Mouse (Mus musculus) midbrain, embryonic 14.5 days (tissue): ENCODE data around the gene Ubr2. TPM values are rescaled to one million over a fixed set of nuclear protein-coding genes. Genes with fewer than 3 reads are reported as not detected.

Experiments used
- ATAC-seq: fragments of 200-750 bp; cut with Nextera tagmentation; 2 replicates; pipeline ENCODE4 v1.8.0; 2017; ENCODE audit warnings: moderate number of reproducible peaks, moderate library complexity; ENCODE audit not compliant: low FRiP score, low TSS enrichment
- DNase-seq: peaks from one replicate; pipeline ENCODE4 v3.0.0-alpha.2; 2015
- H3K27ac ChIP-seq: fragments of 300-500 bp; sonication (generic); replicated peaks from 2 replicates; pipeline ENCODE4 v1.5.1; 2014; ENCODE audit warnings: mild to moderate bottlenecking, low read depth, low read length, moderate library complexity
- H3K27me3 ChIP-seq: fragments of 300-500 bp; sonication (generic); 2 replicates; pipeline ENCODE4 v1.6.1; 2014; ENCODE audit warnings: low read length, control low read depth, mixed read lengths; ENCODE audit not compliant: control insufficient read depth, insufficient read depth
- H3K36me3 ChIP-seq: fragments of 300-500 bp; sonication (generic); 2 replicates; pipeline ENCODE4 v1.6.1; 2014; ENCODE audit warnings: low read length, control low read depth; ENCODE audit not compliant: control insufficient read depth, insufficient read depth
- H3K4me1 ChIP-seq: fragments of 300-500 bp; sonication (generic); 2 replicates; pipeline ENCODE4 v1.6.1; 2014; ENCODE audit warnings: mild to moderate bottlenecking, antibody characterized with exemption, low read length, control low read depth; ENCODE audit not compliant: control insufficient read depth, insufficient read depth
- H3K4me2 ChIP-seq: fragments of 300-500 bp; sonication (generic); 2 replicates; pipeline ENCODE4 v1.6.1; 2014; ENCODE audit warnings: mild to moderate bottlenecking, low read length, moderate library complexity
- H3K4me3 ChIP-seq: fragments of 300-500 bp; sonication (generic); replicated peaks from 2 replicates; pipeline ENCODE4 v1.5.1; 2014; ENCODE audit warnings: low read depth, low read length
- H3K9ac ChIP-seq: fragments of 300-500 bp; sonication (generic); replicated peaks from 2 replicates; pipeline ENCODE4 v1.6.1; 2014; ENCODE audit warnings: mild to moderate bottlenecking, low read length, moderate library complexity
- H3K9me3 ChIP-seq: fragments of 300-500 bp; sonication (generic); 2 replicates; pipeline ENCODE4 v1.6.1; 2016; ENCODE audit warnings: low read length, control low read depth, mixed read lengths; ENCODE audit not compliant: control insufficient read depth
- WGBS: fragments of 180-500 bp; shearing (Covaris S2); extraction: QIAGEN DNeasy Blood & Tissue Kit; methylation state at CpG from one replicate; pipeline ENCODE4 v1.1.7; 2014; 5-methylcytosine and 5-hydroxymethylcytosine counted together
- polyA plus RNA-seq: library from polyadenylated mRNA; unstranded; fragments of >200 nt; fragmentation: Nextera tagmentation; extraction: Ambion mirVana; gene quantifications from 2 replicates; pipeline ENCODE4 v1.2.1, GENCODE M21; 2014

Gene Ubr2
- polyA plus RNA-seq, 1 experiment from 2014 or later: 24.1 TPM

GRCm38 (mm10) chr17:46995621-46996020, 14.7 kb downstream of the Ubr2 start:
- ATAC-seq: no peak
- no peak for DNase-seq
- Histone ChIP-seq H3K27ac (no peak overlapping the region), H3K27me3 (no peaks in the 10 kb centered on the region), H3K9me3 (no peaks in the 10 kb centered on the region), H3K4me2 (no peak overlapping the region), H3K36me3 (peaks cover 69% of the 10 kb centered on the region), H3K4me1 (no peaks in the 10 kb centered on the region), H3K9ac (no peak overlapping the region), H3K4me3 (no peak overlapping the region)
- WGBS: 83% methylated on average over 3 of the region's 3 CpGs

- WGBS: 93% methylated on average over 10 of the region's 10 CpGs
- no peak overlapping the region for H3K4me3 ChIP-seq
- H3K9me3 ChIP-seq: no peaks in the 10 kb centered on the region
- ATAC-seq (no peak), DNase-seq (no peak)
- no peak overlapping the region for H3K4me2 ChIP-seq
- H3K4me1 ChIP-seq: no peaks in the 10 kb centered on the region
- no peak overlapping the region for H3K9ac ChIP-seq
- peaks cover 69% of the 10 kb centered on the region for H3K36me3 ChIP-seq
- H3K27ac ChIP-seq: no peak overlapping the region
- no peaks in the 10 kb centered on the region for H3K27me3 ChIP-seq
Observed at GRCm38 (mm10) chr17:46994641-46995398, 15.5 kb downstream of the Ubr2 start.

- Histone ChIP-seq H3K9me3 (no peaks in the 10 kb centered on the region), H3K4me2 (no peak overlapping the region), H3K27ac (no peak overlapping the region), H3K4me1 (no peaks in the 10 kb centered on the region), H3K4me3 (no peak overlapping the region), H3K27me3 (no peaks in the 10 kb centered on the region), H3K36me3 (peaks cover 67% of the 10 kb centered on the region), H3K9ac (no peak overlapping the region)
- WGBS: 95% methylated on average over 8 of the region's 8 CpGs
- DNase-seq (no peak), ATAC-seq (no peak)
Observed at GRCm38 (mm10) chr17:46993625-46994024, 16.7 kb downstream of the Ubr2 start.

- H3K36me3 ChIP-seq: peaks cover 96% of the 10 kb centered on the region
- H3K27me3 ChIP-seq: no peaks in the 10 kb centered on the region
- WGBS: 84% methylated on average over 3 of the region's 3 CpGs
- H3K4me3 ChIP-seq: no peak overlapping the region
- no peak overlapping the region for H3K9ac ChIP-seq
- no peak overlapping the region for H3K4me2 ChIP-seq
- H3K9me3 ChIP-seq: no peaks in the 10 kb centered on the region
- no peaks in the 10 kb centered on the region for H3K4me1 ChIP-seq
- no peak overlapping the region for H3K27ac ChIP-seq
- ATAC-seq (no peak), DNase-seq (no peak)
Observed at GRCm38 (mm10) chr17:46987631-46988030, 22.7 kb downstream of the Ubr2 start.

GRCm38 (mm10) chr17:46980050-46980449, 30.3 kb downstream of the Ubr2 start:
- Histone ChIP-seq H3K4me3 (no peak overlapping the region), H3K4me1 (no peaks in the 10 kb centered on the region), H3K36me3 (peaks cover 98% of the 10 kb centered on the region), H3K27me3 (no peaks in the 10 kb centered on the region), H3K9me3 (no peaks in the 10 kb centered on the region), H3K27ac (no peak overlapping the region), H3K4me2 (no peak overlapping the region), H3K9ac (no peak overlapping the region)
- 93% methylated on average over 6 of the region's 6 CpGs for WGBS
- no peak for DNase-seq
- ATAC-seq: no peak

GRCm38 (mm10) chr17:46975183-46975582, 35.2 kb downstream of the Ubr2 start:
- 73% methylated on average over 3 of the region's 3 CpGs for WGBS
- no peaks in the 10 kb centered on the region for H3K4me1 ChIP-seq
- H3K4me2 ChIP-seq: no peak overlapping the region

GRCm38 (mm10) chr17:46972603-46973002, 37.8 kb downstream of the Ubr2 start:
- Histone ChIP-seq H3K4me3 (no peak overlapping the region), H3K9me3 (no peaks in the 10 kb centered on the region), H3K4me1 (no peaks in the 10 kb centered on the region), H3K36me3 (peaks cover 96% of the 10 kb centered on the region), H3K27ac (no peak overlapping the region), H3K9ac (no peak overlapping the region), H3K27me3 (no peaks in the 10 kb centered on the region), H3K4me2 (no peak overlapping the region)
- WGBS: 97% methylated on average over 7 of the region's 7 CpGs
- DNase-seq (no peak), ATAC-seq (no peak)

More at GRCm38 (mm10) chr17:46975183-46975582, 35.2 kb downstream of the Ubr2 start:
- H3K4me3 ChIP-seq: no peak overlapping the region
- peaks cover 96% of the 10 kb centered on the region for H3K36me3 ChIP-seq
- H3K27ac ChIP-seq: no peak overlapping the region
- no peak for ATAC-seq
- peak; percentile 66 for DNase-seq
- no peaks in the 10 kb centered on the region for H3K27me3 ChIP-seq
- no peaks in the 10 kb centered on the region for H3K9me3 ChIP-seq
- no peak overlapping the region for H3K9ac ChIP-seq

GRCm38 (mm10) chr17:46966892-46967291, 43.5 kb downstream of the Ubr2 start:
- 93% methylated on average over 14 of the region's 14 CpGs for WGBS
- H3K4me2 ChIP-seq: no peak overlapping the region

GRCm38 (mm10) chr17:46963186-46963585, 47.2 kb downstream of the Ubr2 start:
- H3K4me3 ChIP-seq: no peak overlapping the region
- no peak overlapping the region for H3K27ac ChIP-seq
- H3K9me3 ChIP-seq: no peaks in the 10 kb centered on the region
- H3K9ac ChIP-seq: no peak overlapping the region
- H3K4me2 ChIP-seq: no peak overlapping the region
- 93% methylated on average over 13 of the region's 13 CpGs for WGBS
- DNase-seq (no peak), ATAC-seq (no peak)
- peaks cover 98% of the 10 kb centered on the region for H3K36me3 ChIP-seq
- H3K4me1 ChIP-seq: no peaks in the 10 kb centered on the region
- no peaks in the 10 kb centered on the region for H3K27me3 ChIP-seq

More at GRCm38 (mm10) chr17:46966892-46967291, 43.5 kb downstream of the Ubr2 start:
- Histone ChIP-seq H3K4me1 (no peaks in the 10 kb centered on the region), H3K9me3 (no peaks in the 10 kb centered on the region), H3K27ac (no peak overlapping the region), H3K9ac (no peak overlapping the region), H3K4me3 (no peak overlapping the region), H3K27me3 (no peaks in the 10 kb centered on the region), H3K36me3 (peaks cover 100% of the 10 kb centered on the region)
- DNase-seq (no peak), ATAC-seq (no peak)
